ENCODE assay signal across 16 mouse cellular contexts in the genomic region with DNA sequence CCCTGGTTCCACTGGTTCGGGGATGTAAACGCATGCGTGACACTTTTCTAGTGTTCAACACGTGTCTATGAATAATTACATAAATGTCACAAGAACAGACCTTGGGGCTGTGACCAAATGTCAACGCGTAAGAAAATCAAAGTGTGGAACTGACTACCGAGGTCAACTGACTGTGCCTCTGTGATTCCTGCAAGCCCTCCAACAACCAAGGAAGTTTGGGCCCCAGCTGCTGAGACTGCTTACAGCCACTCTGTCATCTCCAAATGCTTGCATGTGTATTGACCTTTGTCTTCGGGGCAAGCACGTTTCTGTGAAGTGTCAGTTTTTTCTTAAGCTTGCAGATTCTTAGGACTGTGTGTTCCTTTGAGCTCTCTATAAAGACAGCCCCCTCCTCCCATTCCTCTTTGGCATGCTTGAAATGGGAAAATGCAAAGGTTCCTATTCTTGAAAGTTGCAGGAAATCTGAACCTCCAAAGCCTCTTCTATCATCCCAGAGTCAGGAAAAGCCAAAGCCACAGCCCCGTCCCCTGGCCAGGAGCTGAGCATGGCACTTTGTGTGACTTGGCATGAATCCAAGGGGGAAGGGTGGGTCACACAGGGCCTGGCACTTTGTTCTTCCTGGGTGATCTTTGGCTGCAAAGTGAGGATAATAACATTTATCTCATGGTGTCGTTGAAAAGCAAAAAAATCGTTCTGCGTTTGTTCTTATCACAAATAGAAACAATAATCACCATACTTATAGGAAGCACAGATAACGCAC. TPM values are rescaled to one million over a fixed set of nuclear protein-coding genes. Genes with fewer than 3 reads are reported as not detected.
DNase-seq lines count a peak whose midpoint lies in the region; ATAC-seq and TF ChIP-seq lines count a peak whose summit lies in the region.
"Had no signal": no experiment of that assay in that cellular context is flagged by ENCODE, and none has a peak within 500 bp of the region (broad histone marks: within the 10 kb centered on the region; RNA-seq: fewer than 3 reads in every experiment).

No protein-coding gene starts in this region.

- no peaks in the 10 kb centered on the region for H3K27me3 ChIP-seq in liver, adult 2 months (ENCODE audit: control insufficient read depth, insufficient read depth, low read length)
- H3K27me3 ChIP-seq in liver, postnatal 0 days (ENCODE audit: insufficient read depth, low read length) = no peaks in the 10 kb centered on the region
- no peaks in the 10 kb centered on the region for H3K27me3 ChIP-seq in stomach, embryonic 14.5 days (ENCODE audit: control insufficient read depth, insufficient read depth, low read length)
- H3K27me3 ChIP-seq in forebrain, embryonic 15.5 days = no peaks in the 10 kb centered on the region
- H3K27me3 ChIP-seq: hindbrain, embryonic 13.5 days; limb, embryonic 12.5 days; midbrain, embryonic 12.5 days; neural tube, embryonic 13.5 days had no signal

- TF ChIP-seq POLR2A in liver, adult 2 months (IDR thresholded peaks at IDR 0.05; ENCODE audit: extremely low read depth, insufficient read depth, low read length) = no peak

- 51% methylated on average over 14 of the region's 14 CpGs for WGBS in liver, adult 2 months
- whole genome bisulfite sequencing in liver, postnatal 0 days (ENCODE audit: insufficient replicate concordance) = 59% methylated on average over 14 of the region's 14 CpGs
- WGBS in stomach, embryonic 14.5 days = 30% methylated on average over 14 of the region's 14 CpGs
- WGBS in forebrain, embryonic 15.5 days = 72% methylated on average over 14 of the region's 14 CpGs

- ATAC-seq in liver, postnatal 0 days = no peak
- ATAC-seq in stomach, embryonic 14.5 days (ENCODE audit: insufficient number of reproducible peaks, insufficient read depth, low FRiP score, low read depth) = no peak
- ATAC-seq in forebrain, embryonic 15.5 days (replicated peaks) = no peak

- no peaks in the 10 kb centered on the region for H3K36me3 ChIP-seq in liver, adult 2 months (ENCODE audit: control insufficient read depth, insufficient read depth, low read length)
- H3K36me3 ChIP-seq in liver, postnatal 0 days (replicated peaks; ENCODE audit: insufficient read depth, low read length) = no peaks in the 10 kb centered on the region
- no peaks in the 10 kb centered on the region for H3K36me3 ChIP-seq in stomach, embryonic 14.5 days (ENCODE audit: control insufficient read depth, insufficient read depth, low read length)
- H3K36me3 ChIP-seq in forebrain, embryonic 15.5 days = no peaks in the 10 kb centered on the region
- H3K36me3 ChIP-seq: heart, embryonic 10.5 days; hindbrain, embryonic 13.5 days; limb, embryonic 12.5 days; midbrain, embryonic 12.5 days; neural tube, embryonic 13.5 days had no signal

- TF ChIP-seq EP300 in liver, postnatal 0 days (IDR thresholded peaks at IDR 0.05; ENCODE audit: low read depth) = no peak

- H3K4me2 ChIP-seq in liver, postnatal 0 days (ENCODE audit: low read depth, low read length) = no peak overlapping the region
- H3K4me2 ChIP-seq in stomach, embryonic 14.5 days (replicated peaks; ENCODE audit: low read depth, low read length) = no peak overlapping the region
- no peak overlapping the region for H3K4me2 ChIP-seq in forebrain, embryonic 15.5 days (replicated peaks)
- H3K4me2 ChIP-seq: hindbrain, embryonic 13.5 days; limb, embryonic 12.5 days; midbrain, embryonic 12.5 days; neural tube, embryonic 13.5 days had no signal

- no peaks in the 10 kb centered on the region for H3K79me2 ChIP-seq in liver, adult 2 months (ENCODE audit: control insufficient read depth, insufficient read depth, low read length)

- intact Hi-C loops in gastrocnemius, adult 2 months (cut with DNase I) = no loop called here

- H3K27ac ChIP-seq in liver, adult 2 months (replicated peaks; ENCODE audit: insufficient read depth, low read depth, low read length) = no peak overlapping the region
- no peak overlapping the region for H3K27ac ChIP-seq in liver, postnatal 0 days (ENCODE audit: low read depth)
- H3K27ac ChIP-seq in stomach, embryonic 14.5 days (ENCODE audit: low read length) = peak overlapping the region; percentile 30; the same call in 1 of the 2 replicates
- H3K27ac ChIP-seq in forebrain, embryonic 15.5 days (replicated peaks) = no peak overlapping the region
- no peak overlapping the region for H3K27ac ChIP-seq in gastrocnemius, adult 2 months
- H3K27ac ChIP-seq: heart, embryonic 10.5 days; hindbrain, embryonic 13.5 days; limb, embryonic 12.5 days; midbrain, embryonic 12.5 days; neural tube, embryonic 13.5 days had no signal

- peak; percentile 24 for DNase-seq in liver, adult 2 months (ENCODE audit: extremely low read depth, low read depth, low spot score)
- DNase-seq in liver, postnatal 0 days = no peak
- peak; percentile 61 for DNase-seq in adrenal gland, postnatal 10 days
- DNase-seq in kidney, postnatal 10 days = peak; percentile 44
- DNase-seq in thymus, postnatal 0 days (ENCODE audit: low spot score) = no peak
- DNase-seq in gastrocnemius, adult 2 months = no peak
- DNase-seq: cerebellum, postnatal 14 days; right cerebral cortex, postnatal 4 days; thymus, postnatal 25 days had no signal

- no peak overlapping the region for H3K4me3 ChIP-seq in liver, adult 2 months (ENCODE audit: insufficient read depth, low read depth, low read length)
- no peak overlapping the region for H3K4me3 ChIP-seq in liver, postnatal 0 days (ENCODE audit: low read depth, low read length)
- no peak overlapping the region for H3K4me3 ChIP-seq in stomach, embryonic 14.5 days (ENCODE audit: low read depth, low read length)
- no peak overlapping the region for H3K4me3 ChIP-seq in forebrain, embryonic 15.5 days
- no peak overlapping the region for H3K4me3 ChIP-seq in gastrocnemius, adult 2 months
- H3K4me3 ChIP-seq: heart, embryonic 10.5 days; hindbrain, embryonic 13.5 days; limb, embryonic 12.5 days; midbrain, embryonic 12.5 days; neural tube, embryonic 13.5 days had no signal

- no peak for TF ChIP-seq CTCF in liver, adult 2 months (IDR thresholded peaks at IDR 0.05; ENCODE audit: low read depth, low read length)
- TF ChIP-seq CTCF in liver, postnatal 0 days (IDR thresholded peaks at IDR 0.05; ENCODE audit: low read depth) = no peak
- no peak for TF ChIP-seq CTCF in gastrocnemius, adult 2 months (IDR thresholded peaks at IDR 0.05)

- H3K4me1 ChIP-seq in liver, adult 2 months (ENCODE audit: control insufficient read depth, insufficient read depth, low read length) = no peaks in the 10 kb centered on the region
- H3K4me1 ChIP-seq in liver, postnatal 0 days (ENCODE audit: insufficient read depth) = no peaks in the 10 kb centered on the region
- peaks cover 8% of the 10 kb centered on the region; the same call in 1 of the 2 replicates for H3K4me1 ChIP-seq in stomach, embryonic 14.5 days (ENCODE audit: control insufficient read depth, insufficient read depth, low read length)
- H3K4me1 ChIP-seq in forebrain, embryonic 15.5 days = no peaks in the 10 kb centered on the region
- H3K4me1 ChIP-seq: limb, embryonic 12.5 days; midbrain, embryonic 12.5 days had no signal

- H3K9me3 ChIP-seq in liver, postnatal 0 days (ENCODE audit: low read length) = no peaks in the 10 kb centered on the region
- H3K9me3 ChIP-seq in stomach, embryonic 14.5 days (ENCODE audit: control insufficient read depth, low read depth, low read length) = no peaks in the 10 kb centered on the region
- H3K9me3 ChIP-seq in forebrain, embryonic 15.5 days = no peaks in the 10 kb centered on the region
- H3K9me3 ChIP-seq: heart, embryonic 10.5 days; hindbrain, embryonic 13.5 days; limb, embryonic 12.5 days; midbrain, embryonic 12.5 days; neural tube, embryonic 13.5 days had no signal

- no peak overlapping the region for H3K9ac ChIP-seq in liver, adult 2 months (ENCODE audit: low read depth, low read length)
- H3K9ac ChIP-seq in liver, postnatal 0 days (replicated peaks) = no peak overlapping the region
- no peak overlapping the region for H3K9ac ChIP-seq in stomach, embryonic 14.5 days (replicated peaks; ENCODE audit: low read depth, low read length)
- no peak overlapping the region for H3K9ac ChIP-seq in forebrain, embryonic 15.5 days (replicated peaks)
- H3K9ac ChIP-seq: hindbrain, embryonic 13.5 days; limb, embryonic 12.5 days; midbrain, embryonic 12.5 days; neural tube, embryonic 13.5 days had no signal

RNA-seq across cellular contexts. Expression of a gene that starts 27.5 kb away (rescaled TPM):
- 0.09 and 0.27 TPM in 2 replicates for total RNA-seq in liver, adult 2 months (2014; rRNA removed)
- 0.05 and 0.18 TPM in 2 replicates for polyA plus RNA-seq in liver, adult 2 months (2012; rRNA removed)
- 0.81 and 0.94 TPM in 2 replicates for polyA plus RNA-seq in liver, postnatal 0 days (2015; fragmentation: Nextera tagmentation; extraction: Ambion mirVana)
- 1 to 10 TPM; 4.7 to 5.2 TPM for total RNA-seq in adrenal gland, postnatal 10 days (2021)
- polyA plus RNA-seq in stomach, embryonic 14.5 days (2014; fragmentation: Nextera tagmentation; extraction: Ambion mirVana) = 11.2 and 11.6 TPM in 2 replicates
- 0.91 and 1.4 TPM in 2 replicates for polyA plus RNA-seq in thymus, postnatal 0 days (2015; fragmentation: Nextera tagmentation; extraction: Ambion mirVana)
- polyA plus RNA-seq in forebrain, embryonic 15.5 days (2015; fragmentation: Nextera tagmentation; extraction: Ambion mirVana) = 2.4 and 3.2 TPM in 2 replicates
- total RNA-seq in gastrocnemius, adult 2 months (2021) = under 1 TPM; 0.71 to 0.78 TPM

Comparison
In these comparisons a context has a peak if more than half of its experiments do, and no peak if none do; other contexts are left out.
1. DNase-seq: peak in liver, adult 2 months (single experiment), adrenal gland, postnatal 10 days (single experiment) and kidney, postnatal 10 days (single experiment); none in liver, postnatal 0 days (single experiment), thymus, postnatal 0 days (single experiment) and gastrocnemius, adult 2 months (single experiment).